Mouse (Mus musculus): Measurements from ENCODE around the gene Smc4.

DNA sequence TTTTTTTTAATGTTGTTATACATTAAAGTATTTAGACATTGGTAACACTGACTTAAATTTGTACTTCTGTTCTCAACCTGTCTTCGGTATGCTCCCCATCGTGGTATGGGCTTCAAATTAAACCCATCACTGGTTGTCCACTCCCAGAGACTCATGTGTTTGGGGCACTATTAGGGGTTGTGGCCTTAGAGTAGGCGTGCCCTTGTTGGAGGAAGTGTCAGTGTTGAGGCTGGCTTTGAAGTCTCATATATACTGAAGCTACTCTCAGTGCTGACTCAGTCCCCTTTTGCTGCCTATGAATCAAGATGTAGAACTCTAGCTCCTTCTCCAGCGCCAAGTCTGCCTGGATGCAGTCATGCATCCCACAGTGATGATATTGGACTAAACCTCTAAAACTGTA lies 56.1 kb downstream of the Smc4 start:
- TF ChIP-seq CTCF (IDR thresholded peaks at IDR 0.05; ENCODE audit: extremely low read depth, insufficient read length, insufficient replicate concordance, low read depth, low read length) (no peak), POLR2A (IDR thresholded peaks at IDR 0.05; ENCODE audit: low read depth, low read length) (no peak)

Data from small intestine, adult 2 months (tissue).